Mouse (Mus musculus): ENCODE results near the gene Ncoa5.

Ncoa5 gene

DNA sequence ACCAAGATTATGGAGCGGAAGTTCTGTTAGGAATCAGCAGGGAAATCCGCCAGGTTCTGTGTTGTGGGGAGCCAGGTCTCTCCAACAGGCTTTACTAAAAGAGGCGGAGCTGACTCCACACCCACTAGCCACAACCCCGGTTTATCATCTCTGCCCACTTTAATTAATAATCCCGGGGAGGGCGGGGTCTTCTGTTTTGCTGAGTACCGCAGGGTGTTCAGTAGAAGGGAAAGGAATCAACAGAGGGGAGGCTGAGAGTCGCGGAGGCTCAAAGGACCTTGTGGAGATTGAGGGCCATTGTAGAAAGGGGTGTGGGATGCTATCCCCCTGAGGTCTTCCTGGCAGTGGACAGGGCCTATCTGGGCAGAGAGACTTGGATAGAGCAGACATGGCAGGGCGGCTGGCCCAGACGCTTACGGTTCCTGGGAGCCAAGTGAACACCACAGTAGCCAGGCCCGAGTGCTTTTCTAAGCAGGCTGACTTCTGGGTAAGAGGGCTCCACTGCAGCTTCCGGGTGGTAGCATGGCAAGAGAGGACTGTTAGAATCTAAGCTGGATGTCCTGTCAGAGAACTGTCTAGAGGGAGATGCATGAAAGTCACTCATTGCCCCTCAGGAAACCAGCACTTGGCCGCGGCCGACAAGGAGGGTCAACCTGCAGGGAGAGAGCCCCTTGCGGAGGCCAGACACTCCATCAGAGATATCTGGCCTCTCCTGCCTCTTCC lies 16.3 kb upstream of the Ncoa5 start:
- DNase-seq (ENCODE audit: low spot score in 2 of 2), result no peak

DNA sequence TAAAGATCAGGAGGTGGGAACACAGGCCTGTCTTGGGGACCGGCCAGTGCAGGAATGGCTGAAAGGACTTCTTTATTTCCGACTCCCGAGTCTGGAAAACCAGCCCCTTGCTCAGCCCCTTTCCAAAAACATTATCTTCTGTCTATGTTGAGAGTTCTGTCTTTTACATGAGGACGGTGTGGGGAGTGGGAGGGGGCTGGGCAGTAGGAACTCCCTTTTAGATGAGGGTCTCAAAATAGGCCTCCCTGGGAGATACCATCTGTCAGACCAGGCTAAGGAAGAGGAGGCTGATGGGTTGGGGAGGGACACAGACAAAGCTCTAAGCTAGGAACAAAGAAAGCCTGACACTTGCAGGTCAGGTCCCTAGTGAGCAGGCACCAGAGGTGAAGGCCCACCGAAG lies 14.4 kb upstream of the Ncoa5 start:
- DNase-seq (ENCODE audit: low spot score in 2 of 2), result no peak

GRCm38 (mm10) chr2:165043729-165044128 lies 9.1 kb upstream of the Ncoa5 start:
- DNase-seq (ENCODE audit: low spot score in 2 of 2), result no peak

GRCm38 (mm10) chr2:165043090-165043636 lies 8.5 kb upstream of the Ncoa5 start:
- no peak for DNase-seq (ENCODE audit: low spot score in 2 of 2)

GRCm38 (mm10) chr2:165042126-165042525 lies 7.5 kb upstream of the Ncoa5 start:
- DNase-seq (ENCODE audit: low spot score in 2 of 2), result no peak

DNA sequence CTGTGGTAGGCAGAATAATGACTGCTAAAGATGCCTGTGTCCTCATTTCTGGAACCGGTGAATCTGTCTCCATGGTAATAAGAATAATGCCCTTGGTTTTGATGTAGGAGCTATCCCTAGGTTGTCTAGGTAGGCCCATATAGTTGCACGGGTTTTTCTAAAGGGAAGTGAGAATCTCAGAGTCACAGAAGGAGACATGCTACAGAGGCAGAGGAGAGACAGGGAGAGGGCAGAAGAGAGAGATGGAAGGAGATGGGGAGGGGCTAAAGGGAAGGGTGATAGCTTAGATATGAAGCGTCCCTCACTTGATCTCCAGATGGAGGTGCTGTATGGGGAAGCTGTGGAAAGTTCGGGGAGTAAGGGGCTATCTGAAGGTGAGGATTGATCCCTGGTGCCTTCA lies 2.7 kb upstream of the Ncoa5 start:
- no peak for DNase-seq (ENCODE audit: low spot score in 2 of 2)

- DNase-seq (ENCODE audit: low spot score in 2 of 2), result no peak
Measured at GRCm38 (mm10) chr2:165035058-165035431, 378 bp upstream of the Ncoa5 start.

DNA sequence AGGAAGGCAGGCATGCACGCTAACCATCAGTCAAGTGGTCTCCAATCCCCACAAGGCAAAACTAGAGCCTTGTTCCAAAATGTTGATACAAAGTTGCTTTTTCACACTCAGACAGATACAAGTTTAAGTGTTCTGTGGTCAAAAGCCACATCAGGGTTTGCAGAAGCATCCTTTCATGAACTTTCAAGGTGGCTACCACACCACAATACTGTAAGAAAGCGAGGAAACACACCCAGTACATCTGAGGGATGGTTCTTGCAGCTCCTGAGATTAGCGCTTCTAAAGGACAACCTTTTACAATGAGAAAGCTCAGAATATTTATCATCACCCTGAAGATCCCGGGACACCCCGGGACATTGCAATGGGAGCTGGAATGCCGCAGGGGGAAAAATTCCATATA lies 1.4 kb downstream of the Ncoa5 start:
- no peak for DNase-seq (ENCODE audit: low spot score in 2 of 2)

GRCm38 (mm10) chr2:165032533-165032932 lies 2.1 kb downstream of the Ncoa5 start:
- DNase-seq (ENCODE audit: low spot score in 2 of 2), result no peak

GRCm38 (mm10) chr2:165027163-165027562 lies 7.5 kb downstream of the Ncoa5 start:
- no peak for DNase-seq (ENCODE audit: low spot score in 2 of 2)

GRCm38 (mm10) chr2:165020490-165020889 lies 14.2 kb downstream of the Ncoa5 start:
- DNase-seq (ENCODE audit: low spot score in 2 of 2), result no peak

DNA sequence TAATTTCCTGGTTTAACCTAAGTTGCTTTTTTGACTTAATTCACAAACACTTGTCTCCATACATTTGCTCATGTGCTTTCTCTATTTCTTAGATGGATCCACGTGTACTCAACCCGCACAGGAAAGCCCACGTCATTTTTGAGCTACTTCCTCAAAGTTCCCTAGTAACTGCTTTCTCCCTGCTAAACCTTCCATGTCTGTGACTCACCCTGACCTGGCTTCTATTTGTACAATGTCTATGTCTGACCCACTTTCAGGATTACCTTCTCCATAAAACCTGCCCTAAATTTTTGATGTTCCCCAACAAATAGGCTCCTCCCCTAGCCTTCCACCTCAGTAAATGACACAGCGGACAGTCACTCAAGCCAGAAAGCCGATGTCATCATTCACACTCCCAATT lies 19.7 kb downstream of the Ncoa5 start:
- no peak for DNase-seq (ENCODE audit: low spot score in 2 of 2)

- DNase-seq (ENCODE audit: low spot score in 2 of 2), result no peak
Measured at GRCm38 (mm10) chr2:165010351-165010750, 24.3 kb downstream of the Ncoa5 start.

- DNase-seq (ENCODE audit: low spot score in 2 of 2), result no peak
Measured at GRCm38 (mm10) chr2:165009581-165009980, 25.1 kb downstream of the Ncoa5 start.

DNA sequence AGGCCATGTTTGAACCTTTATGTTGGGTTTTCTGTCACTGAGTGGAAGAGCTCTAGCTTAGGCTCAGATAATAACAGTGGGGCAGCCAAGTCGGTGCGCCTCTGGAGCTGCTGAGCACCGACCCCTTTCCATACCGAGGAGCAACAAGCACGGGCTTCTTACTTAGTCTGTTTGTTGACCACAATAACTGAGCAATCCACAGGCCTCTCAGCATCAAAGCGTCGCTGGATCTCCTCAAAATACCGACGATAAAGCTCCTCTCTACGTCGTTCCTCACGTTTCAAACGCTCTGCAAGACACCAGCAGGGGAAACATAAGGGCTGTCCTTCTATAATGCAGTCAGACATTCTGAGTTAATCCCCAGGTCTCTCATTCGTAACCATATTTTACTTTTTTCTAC lies 25.5 kb downstream of the Ncoa5 start:
- DNase-seq (ENCODE audit: low spot score in 2 of 2), result no peak

DNA sequence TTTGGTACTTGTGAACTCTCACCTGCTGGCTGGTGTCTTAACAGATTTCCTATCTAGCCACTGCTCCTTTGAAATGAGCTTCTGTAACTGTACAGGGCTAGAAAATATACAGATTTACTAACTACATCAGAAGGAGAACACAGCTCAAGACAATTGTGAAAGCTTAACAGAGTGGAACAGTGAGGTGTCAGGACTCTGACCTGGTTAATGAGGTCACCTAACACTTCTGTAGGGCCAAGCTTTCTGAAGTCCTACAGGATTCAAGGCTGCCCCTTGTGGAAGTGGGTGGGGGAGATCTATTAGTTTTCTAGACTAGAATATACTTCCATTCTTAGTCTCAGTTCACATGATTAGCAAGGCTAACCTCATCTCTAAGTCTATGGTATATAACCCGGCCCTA lies 26.7 kb downstream of the Ncoa5 start:
- no peak for DNase-seq (ENCODE audit: low spot score in 2 of 2)

DNA sequence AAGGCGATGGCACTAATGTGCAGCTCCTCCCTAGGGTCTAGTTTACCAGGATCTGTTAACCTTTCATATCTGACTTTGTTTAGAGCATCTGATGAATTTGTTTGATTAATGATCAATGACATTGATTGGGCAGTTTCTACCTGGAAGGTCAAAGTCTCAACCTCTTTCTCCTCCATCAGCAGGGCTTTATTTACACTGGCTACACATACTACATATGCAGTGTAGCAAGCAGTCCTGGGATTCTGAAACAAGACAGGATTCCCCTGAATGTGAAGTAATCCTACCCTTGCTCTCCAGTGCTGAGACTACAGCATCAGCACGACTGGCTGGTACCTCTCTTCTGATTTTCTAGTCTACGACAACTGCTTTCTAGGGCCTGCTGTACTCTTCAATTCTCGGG lies 27.9 kb downstream of the Ncoa5 start:
- no peak for DNase-seq (ENCODE audit: low spot score in 2 of 2)

DNA sequence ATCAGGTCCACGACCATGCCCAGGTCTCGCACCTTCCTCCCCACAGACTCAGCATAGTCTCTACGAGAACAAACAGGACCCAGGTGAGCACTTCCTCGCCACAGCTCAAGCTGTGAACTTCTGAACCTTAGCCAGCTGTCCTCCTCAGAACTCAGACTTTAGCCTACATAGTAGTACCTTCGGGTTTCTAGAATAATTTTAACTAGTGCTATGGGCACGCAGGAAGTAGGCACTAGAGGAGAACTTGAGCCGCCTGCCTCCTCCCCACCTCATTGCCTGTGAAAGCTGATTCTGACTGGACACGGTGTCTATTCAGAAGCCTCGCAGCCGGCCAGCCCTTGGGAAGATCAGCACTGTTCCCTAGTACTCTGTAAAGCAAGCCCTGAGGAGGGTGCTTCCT lies 30.4 kb downstream of the Ncoa5 start:
- DNase-seq (ENCODE audit: low spot score in 2 of 2), result no peak

DNA sequence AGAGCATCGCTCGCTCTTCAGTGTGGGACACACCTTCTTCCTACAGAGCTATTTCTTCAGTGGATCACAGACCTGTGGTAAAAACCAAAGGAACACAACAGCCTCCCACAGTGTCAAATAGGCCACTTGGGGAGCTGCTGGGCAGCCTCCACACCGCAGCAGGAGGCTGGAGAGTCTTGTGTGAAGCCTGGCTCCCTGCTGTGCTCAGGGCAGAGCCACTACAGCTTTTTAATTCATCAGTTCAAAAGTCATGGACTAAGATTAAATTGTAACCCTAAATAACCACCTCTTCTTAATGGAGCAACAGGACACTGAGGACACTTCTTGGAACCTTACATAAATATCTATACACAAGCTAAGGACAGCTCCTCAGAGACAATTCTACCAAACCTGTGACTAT lies 31.6 kb downstream of the Ncoa5 start:
- DNase-seq (ENCODE audit: low spot score in 2 of 2), result no peak

DNA sequence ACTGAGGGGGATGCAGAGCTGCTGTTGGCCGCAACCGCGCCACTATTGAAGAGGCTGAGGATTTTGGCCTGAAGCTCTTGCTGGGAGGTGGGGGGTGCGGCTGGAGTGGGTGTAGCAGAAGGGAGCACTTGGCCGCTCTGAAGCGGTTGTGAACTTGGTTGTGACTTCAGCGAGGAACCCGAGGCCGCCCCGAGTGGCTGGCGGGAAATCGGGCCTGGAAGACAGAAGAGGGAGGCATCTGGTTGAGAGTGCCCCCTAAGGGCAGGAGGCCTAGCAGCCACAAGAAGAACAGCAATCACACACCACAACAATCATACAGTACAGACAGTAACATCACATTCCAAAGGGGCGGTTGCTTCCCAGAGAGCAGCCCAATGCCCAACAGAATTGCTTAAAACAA lies 32.7 kb downstream of the Ncoa5 start:
- no peak for DNase-seq (ENCODE audit: low spot score in 2 of 2)

DNA sequence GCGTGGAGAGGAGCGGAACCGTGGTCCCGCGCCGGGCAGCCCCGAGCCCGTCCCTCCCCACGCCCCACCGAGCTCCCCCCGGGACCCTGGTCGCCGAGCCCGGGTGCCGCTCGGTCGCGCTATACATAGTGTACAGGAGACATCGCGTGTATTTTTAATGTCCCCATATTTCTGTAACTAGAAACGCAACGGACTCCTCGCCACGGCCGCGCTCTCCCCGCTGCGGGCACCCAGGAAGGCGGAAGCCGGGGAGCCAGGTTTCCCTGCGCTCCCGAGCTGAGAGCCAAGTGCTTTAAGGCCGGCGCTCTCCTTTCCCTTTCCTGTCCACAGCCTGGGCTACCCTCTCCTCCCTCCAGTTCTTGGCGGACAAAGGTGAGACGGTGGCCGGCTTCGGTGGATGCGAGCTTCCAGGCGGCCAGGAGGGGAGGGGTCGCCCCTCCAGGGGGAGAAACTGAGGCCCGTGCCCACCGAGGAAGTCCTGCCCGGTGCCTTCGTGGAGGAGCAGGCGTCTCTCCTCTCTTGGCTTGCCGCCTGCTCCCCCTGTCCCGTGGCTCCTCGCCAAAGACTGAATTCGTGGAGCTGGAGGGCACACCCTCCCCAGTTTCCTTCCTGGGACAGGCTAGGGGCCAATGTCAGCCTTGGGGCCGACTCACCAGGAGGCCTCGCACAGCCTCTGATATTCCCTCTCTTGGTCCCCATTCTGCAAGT lies 36.8 kb downstream of the Ncoa5 start:
- DNase-seq (ENCODE audit: low spot score in 2 of 2), result peak; percentile 36 to 57

GRCm38 (mm10) chr2:164996848-164997720 lies 37.6 kb downstream of the Ncoa5 start:
- DNase-seq (ENCODE audit: low spot score in 2 of 2), result no peak
